ENCODE assay signal across 10 mouse cellular contexts in the genomic region with DNA sequence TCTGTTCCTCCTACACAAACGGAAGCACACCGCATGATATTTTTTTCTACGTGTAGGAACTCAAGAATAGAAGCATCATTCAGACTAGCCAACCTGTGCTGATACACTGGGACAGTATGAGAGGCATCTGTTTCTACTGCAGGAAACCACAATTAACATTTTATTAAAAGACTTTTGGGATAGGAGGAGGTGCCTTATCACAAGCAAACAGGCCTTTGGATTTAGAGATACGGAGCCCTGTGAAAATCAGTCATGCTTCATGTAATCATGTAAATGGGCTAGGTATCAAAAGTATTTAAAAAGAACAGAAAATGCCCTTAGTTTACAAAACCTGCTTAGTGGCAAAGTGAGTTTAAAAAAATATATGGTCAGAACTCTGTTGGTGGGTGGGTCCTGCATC.
"Had no signal": no experiment of that assay in that cellular context is flagged by ENCODE, and none has a peak within 500 bp of the region (broad histone marks: within the 10 kb centered on the region; RNA-seq: fewer than 3 reads in every experiment).

No protein-coding gene starts in this region.

- H3K27ac ChIP-seq: limb, embryonic 13.5 days; midbrain, embryonic 10.5 days; neural tube, embryonic 15.5 days had no signal

- DNase-seq: layer of hippocampus, adult 9-11 months; layer of hippocampus, postnatal 36 days; midbrain, embryonic 14.5 days; right cerebral cortex, adult 18-20 months; right cerebral cortex, postnatal 25 days had no signal

- H3K9ac ChIP-seq: limb, embryonic 13.5 days; lung, embryonic 15.5 days; neural tube, embryonic 15.5 days had no signal

- H3K36me3 ChIP-seq: limb, embryonic 13.5 days; lung, embryonic 15.5 days; midbrain, embryonic 10.5 days had no signal

- H3K4me3 ChIP-seq: limb, embryonic 13.5 days; lung, embryonic 15.5 days; midbrain, embryonic 10.5 days; myocyte; neural tube, embryonic 15.5 days had no signal

- H3K9me3 ChIP-seq: limb, embryonic 13.5 days; lung, embryonic 15.5 days; midbrain, embryonic 10.5 days; neural tube, embryonic 15.5 days had no signal

- H3K4me2 ChIP-seq: limb, embryonic 13.5 days; lung, embryonic 15.5 days; neural tube, embryonic 15.5 days had no signal

- H3K27me3 ChIP-seq: limb, embryonic 13.5 days; lung, embryonic 15.5 days; neural tube, embryonic 15.5 days had no signal
